Mouse (Mus musculus) layer of hippocampus, adult 2 months (tissue): ENCODE data around the gene Ankrd10. TPM values are rescaled to one million over a fixed set of nuclear protein-coding genes. Genes with fewer than 3 reads are reported as not detected.
"Not testable (repeated sequence)": the region's sequence is repeated elsewhere in the genome, so short reads cannot be mapped to it uniquely, and the experiment has no call there.

ENCODE experiments used
- DNase-seq, 2 experiments: peaks; one replicate each; pipeline ENCODE4 v3.0.0; 2022; ENCODE audit warnings: low spot score in 2 of 2
- H3K27ac ChIP-seq: fragments of 200-600 bp; 2 replicates; pipeline ENCODE4 v1.8.1; 2022
- H3K4me3 ChIP-seq: fragments of 200-600 bp; 2 replicates; pipeline ENCODE4 v1.8.1; 2022; ENCODE audit warnings: mild to moderate bottlenecking
- CTCF ChIP-seq: fragments of 200-600 bp; conservative IDR thresholded peaks from 2 replicates; pipeline ENCODE4 v1.8.1; 2022; ENCODE audit warnings: antibody characterized with exemption, mild to moderate bottlenecking, moderate library complexity
- total RNA-seq, 2 experiments: library from RNA; stranded (reverse); gene quantifications; 2 replicates each; pipeline ENCODE4 v1.2.3; 2021

The Ankrd10 gene
- total RNA-seq, 2 experiments from 2014 or later, result 55.4 to 71.2 TPM

DNA sequence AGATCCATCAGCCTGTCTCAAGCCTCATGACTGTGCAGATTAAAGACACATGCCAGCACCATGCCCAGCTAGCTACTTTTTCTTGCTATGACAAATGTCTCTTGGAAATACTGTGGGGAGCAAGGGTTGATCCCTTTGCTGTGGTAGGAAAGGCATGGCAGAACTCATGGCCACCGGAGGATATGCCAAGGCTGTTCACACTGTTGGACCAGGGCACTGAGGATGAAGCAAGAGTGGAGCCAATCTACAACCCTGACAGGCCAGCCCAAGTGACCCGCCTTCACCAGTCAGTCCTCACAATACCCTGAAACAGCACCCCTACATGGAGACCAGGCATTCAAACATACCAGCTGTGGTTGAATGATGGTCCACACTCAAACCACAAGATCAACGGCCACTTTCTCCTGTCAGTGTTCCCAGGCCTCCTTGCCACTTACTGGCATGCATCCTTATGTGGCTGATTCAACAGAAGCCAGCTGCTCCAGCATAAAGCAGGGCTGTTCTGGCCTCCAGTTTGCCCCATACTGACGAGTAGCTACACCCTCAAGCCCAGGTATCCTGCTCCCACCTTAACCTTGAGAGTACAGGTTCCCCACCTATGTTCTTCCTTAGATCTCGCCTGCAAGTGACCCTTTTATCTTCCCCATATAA lies 35.1 kb downstream of the Ankrd10 start:
- Histone ChIP-seq H3K4me3 (no peak overlapping the region), H3K27ac (no peak overlapping the region)
- DNase-seq, result no peak
- TF ChIP-seq CTCF, result no peak

DNA sequence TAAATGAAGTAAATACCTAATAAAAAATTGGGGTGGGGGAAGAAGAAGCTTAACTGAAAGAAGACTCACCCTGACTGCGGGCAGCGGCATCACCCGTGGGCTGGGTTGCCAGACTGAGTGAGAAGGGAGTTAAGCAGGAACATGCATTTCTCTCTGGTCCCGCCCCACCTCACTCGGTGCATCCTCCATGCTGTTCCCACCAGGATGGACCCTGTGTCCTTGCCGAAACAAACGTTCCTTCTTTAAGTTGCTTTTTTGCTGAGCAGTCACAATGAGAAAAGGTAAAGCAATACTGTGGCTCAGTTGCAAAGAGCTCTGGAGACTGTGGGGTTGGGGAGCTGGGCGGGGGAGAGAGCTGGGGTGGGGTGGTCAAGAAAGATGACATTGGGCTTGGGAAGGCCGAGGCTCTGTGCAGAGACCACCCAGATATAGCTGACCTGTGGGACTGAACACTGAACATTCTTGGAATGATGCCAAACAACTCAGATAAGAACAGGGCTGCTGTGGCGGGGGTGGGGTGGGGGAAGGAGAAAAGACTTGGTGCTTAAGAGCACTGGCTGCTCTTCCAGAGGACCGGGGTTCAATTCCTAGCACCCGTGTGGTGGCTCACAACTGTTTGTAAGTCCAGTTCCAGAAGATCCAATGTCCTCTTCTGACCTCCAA lies 42.2 kb downstream of the Ankrd10 start:
- no peak for TF ChIP-seq CTCF
- no peak overlapping the region for H3K4me3 ChIP-seq
- DNase-seq, result no peak
- no peak overlapping the region for H3K27ac ChIP-seq

DNA sequence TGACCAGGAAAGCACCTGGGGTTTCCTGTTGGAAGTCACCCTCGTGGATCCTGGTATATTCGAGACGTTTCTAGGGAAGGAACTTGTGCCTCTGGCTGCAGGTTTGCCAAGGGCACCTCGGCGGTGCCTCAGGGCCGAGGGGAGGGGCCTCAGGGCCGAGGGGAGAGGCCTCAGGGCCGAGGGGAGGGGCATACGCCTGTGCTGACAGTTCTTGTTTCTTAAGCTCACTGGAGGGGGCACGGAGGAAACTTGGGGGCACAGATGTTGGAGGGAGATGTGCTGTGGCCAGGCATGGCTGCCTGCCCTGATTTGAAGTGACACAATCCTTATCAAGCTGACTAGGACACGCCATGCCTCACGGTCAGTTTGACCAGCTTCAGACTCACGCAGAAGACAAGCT lies 43.3 kb downstream of the Ankrd10 start:
- no peak for TF ChIP-seq CTCF
- H3K4me3 ChIP-seq, result no peak overlapping the region
- no peak overlapping the region for H3K27ac ChIP-seq
- no peak for DNase-seq

DNA sequence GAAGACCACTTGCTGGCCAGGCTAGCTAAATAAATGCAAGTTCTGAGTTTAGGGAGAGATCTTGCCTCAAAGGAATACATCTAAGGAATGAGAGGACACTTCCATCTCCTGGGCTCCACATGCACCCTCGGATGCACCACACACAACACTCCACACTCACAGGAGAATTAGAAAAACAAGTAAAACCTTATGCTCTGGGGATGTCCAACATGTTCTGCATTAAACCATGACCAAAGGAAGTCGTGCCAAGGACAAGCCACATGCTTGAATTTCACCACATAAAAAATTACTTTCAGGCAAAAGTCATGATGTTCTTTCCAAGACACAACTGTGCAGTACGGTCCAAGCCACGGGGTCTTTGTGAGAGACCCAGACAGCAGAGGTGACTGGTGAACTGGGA lies 43.7 kb downstream of the Ankrd10 start:
- no peak for DNase-seq
- no peak overlapping the region for H3K27ac ChIP-seq
- no peak for TF ChIP-seq CTCF
- no peak overlapping the region for H3K4me3 ChIP-seq

DNA sequence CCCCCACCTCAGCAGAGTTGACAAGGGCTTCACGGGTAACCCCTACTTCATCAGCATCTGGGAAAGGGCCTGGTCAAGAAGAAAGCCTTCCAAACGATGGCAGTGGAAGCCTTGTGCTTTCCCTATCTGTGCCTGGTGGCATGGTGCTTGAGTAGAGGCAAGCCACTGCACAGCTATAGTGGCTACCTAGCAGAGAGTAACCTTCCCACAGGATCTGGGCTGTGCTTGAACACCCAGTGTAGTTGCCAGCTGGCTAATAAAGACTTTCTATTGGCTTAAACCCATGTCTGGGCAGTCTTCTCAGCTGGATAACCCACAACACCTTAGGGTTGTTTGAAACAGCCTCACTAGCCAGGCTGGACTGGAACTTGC lies 49.2 kb downstream of the Ankrd10 start:
- H3K27ac ChIP-seq, result no peak overlapping the region
- TF ChIP-seq CTCF, result no peak
- no peak overlapping the region for H3K4me3 ChIP-seq
- no peak for DNase-seq

DNA sequence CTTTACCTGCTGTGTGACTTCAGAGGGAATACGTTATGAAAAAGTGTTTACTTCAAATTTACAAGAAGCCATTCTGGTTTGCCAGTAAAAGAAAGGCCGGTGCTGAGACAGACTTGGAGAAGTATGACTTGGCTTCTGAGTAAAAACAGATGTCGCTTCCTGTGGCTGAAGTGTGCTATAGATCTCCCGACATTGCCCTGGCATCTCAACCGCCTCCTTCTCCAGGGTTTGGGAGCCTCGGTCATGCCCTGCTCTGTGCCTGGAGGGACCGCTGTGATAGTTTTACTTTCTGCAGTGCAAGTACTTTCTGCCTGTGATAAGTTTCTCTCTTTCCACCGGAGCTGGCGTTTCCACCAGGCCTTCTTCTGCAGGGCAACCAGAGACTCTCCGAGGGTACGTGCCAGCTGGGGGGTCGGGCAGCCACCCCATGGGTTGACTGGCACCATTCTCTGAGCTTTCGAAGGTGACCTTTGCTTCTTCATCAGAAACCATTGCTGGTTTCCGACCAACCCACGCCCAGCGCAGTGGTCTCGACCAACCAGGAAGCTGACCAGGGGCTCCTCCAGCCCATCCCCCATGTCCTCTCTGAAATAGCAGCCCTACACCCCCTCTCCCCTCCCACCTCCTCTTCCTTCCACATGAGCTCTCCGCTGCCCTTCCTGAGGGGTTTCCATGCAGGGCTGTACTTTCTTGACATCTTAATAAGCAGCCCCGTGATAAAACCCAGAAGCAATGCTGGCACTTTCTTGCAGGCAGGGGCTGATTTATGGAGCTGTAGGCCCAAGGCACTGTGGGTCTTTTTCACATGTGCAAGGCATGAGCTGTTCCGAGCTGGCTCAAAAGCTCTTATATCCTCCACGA lies 49.8 kb downstream of the Ankrd10 start:
- no peak for DNase-seq
- H3K27ac ChIP-seq, result no peak overlapping the region
- TF ChIP-seq CTCF, result no peak
- H3K4me3 ChIP-seq, result no peak overlapping the region

DNA sequence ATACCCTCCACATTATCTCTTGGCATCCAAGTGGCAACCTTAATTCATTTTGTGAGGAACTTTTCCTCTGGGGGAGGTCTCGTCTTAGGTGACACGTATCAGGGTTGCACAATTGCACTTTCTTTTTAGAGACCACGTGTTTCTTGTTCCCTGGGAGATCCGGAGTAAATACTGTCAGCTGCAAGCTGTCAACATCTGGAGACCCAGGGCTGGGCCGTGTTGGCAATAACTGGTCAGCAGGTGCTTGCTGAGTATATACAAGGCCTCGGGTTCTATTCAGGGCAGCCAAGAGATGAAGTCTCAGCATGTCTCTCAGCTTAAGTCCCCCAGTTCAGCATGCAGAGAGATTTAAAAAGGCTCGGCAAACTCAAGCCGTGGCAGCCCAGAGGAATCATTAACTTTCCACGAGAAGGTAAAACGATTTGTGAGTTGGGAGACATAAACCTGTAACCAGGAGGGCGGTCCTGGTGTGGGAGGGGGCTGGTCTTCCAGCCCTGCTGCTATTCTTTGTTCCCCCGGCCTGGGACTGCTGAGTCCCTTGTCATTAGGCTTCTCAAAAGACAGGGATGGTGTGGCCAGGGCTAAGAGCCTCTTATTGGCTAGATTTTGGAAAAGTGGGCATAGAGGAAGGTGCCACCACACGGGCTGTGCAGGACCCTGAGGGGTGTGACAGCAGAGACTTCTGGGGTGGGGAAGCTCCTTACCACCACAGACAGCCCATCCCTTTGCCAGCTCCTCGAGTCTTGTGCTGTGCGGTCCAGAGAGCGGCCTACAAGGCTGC lies 59.8 kb downstream of the Ankrd10 start:
- no peak for DNase-seq
- TF ChIP-seq CTCF, result no peak
- H3K27ac ChIP-seq, result no peak overlapping the region
- no peak overlapping the region for H3K4me3 ChIP-seq

DNA sequence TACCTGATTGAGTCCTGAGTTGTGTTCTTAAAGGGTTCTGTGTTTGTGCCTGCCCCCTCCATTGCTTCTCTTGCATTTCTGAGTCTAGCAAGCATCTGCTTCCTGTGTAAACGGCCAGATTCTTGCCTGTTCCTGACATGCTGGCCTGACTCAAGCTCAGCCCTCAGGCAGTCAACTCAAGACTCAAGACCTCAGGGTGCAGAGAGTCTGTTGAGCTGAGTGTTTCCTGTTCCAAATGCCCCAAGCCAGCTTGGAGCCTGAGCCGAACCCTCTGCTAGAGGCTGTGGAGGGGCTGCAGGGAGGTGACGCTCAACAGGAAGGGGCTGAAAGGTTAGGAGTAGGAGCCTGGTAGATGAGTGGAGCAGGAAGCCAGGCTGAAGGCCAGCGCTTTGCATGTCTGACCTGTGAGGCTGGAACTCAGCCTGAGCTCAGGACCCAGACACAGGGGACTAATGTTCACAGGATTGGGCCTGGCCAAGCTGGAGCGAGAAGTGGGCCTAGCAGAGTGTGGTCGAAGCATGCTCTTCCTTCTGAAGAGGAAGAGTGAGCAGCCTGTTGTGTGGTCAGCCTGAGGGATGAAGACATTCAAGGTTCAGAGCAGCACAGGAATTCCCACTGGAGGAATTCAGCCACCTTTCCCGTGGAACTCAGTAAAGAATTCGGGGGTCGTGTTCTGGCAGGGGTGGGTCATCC lies 60.5 kb downstream of the Ankrd10 start:
- Histone ChIP-seq H3K4me3 (no peak overlapping the region), H3K27ac (no peak overlapping the region)
- DNase-seq, result no peak
- TF ChIP-seq CTCF, result no peak

DNA sequence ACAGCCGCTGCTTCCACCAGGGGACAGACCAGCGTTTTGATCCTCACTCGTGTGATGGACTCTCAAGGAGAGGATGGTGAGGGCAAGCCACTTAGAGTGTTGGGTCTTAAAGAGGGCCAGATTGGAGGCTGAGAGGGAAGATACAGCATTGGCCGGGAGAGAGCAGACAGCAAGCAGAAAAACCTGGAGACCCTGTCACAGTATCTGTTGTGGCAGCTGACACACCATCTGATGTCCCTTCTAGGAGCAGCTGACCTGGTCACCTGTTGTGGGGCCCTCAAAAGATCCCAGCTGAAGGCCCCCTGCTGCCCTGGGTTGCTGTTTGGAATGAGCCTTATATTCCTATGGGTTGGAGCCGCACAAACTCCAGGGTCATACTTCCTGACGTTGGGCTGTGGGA lies 63.1 kb downstream of the Ankrd10 start:
- Histone ChIP-seq H3K4me3 (no peak overlapping the region), H3K27ac (no peak overlapping the region)
- no peak for TF ChIP-seq CTCF
- DNase-seq, result no peak

DNA sequence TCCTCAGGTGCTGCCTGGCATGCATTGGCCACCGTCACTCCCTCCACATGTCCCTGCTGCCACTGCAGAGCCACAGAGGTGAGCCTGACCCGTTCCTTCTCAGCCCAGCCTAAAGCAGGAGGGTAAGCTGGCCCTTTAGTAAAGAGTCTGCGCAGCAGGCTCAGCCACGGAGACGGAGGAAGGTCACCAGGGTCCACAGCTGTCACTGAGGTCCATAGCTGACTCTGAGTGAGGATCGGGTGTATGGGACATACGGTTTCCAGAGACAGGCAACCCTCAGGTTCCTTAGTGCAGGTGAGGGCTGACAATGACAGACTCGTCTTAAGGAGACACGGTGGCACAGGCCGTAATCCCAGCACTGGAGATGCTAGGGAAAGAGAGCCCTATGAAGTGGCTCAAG lies 63.6 kb downstream of the Ankrd10 start:
- no peak for TF ChIP-seq CTCF
- Histone ChIP-seq H3K4me3 (no peak overlapping the region), H3K27ac (no peak overlapping the region)
- DNase-seq, result no peak

DNA sequence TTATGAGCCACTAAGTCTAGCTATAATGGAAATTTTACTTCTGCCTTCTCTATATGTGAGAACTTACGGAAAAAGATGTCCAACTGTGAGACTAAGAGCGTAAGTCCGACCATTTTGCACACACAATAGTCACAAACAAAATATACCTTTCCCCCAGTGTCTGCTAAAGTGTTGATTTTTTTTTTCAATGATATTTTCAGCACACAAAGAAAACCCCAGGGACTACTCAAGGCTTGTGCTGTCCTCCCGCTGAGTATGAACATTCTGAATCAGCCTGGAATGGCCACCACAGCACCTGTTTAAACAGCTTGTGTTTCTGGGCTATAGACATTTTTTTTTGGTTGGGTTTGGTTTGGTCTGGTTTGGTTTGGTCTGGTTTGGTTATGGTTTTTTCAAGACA lies 64.8 kb downstream of the Ankrd10 start:
- no peak overlapping the region for H3K4me3 ChIP-seq
- no peak for DNase-seq
- TF ChIP-seq CTCF, result no peak
- no peak overlapping the region for H3K27ac ChIP-seq

DNA sequence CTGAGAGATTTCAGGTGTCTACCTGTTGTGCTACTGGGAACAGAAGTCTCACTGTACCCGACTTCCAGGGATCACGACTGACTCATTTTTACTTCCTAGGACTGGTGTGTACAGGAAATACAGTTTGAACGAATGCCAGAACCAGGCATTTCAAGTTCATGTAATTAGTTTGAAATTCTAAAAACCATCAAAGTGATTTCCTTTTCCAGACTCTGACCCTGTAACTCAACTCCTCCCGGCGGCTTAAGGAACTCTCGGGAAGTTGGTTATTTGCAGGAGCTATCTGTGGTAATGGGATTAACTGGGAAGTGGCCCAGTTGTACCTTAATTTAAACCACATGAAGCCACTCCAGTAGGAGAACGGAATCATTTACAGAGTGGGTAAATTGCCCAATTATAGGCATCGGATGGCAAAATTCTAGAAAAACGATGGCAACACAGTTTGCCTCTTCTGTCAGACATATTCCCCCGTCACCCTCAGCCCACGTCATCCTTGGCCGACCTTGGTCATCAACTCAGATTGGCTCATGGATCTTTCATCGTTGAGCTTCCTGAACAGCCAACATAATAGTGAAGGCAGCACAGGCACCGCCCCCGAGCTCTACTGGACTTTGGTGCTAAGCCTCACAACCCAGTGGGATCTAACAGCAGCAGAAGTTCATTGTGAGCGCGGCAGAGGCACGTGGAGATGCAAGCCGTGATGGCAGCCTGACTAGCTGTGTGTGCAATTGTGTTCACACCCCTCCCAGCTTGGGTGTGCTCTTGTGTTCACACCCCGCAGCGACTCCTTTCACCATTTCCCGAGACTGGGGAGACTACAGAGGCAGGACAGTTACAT lies 66.1 kb downstream of the Ankrd10 start:
- no peak for DNase-seq
- no peak for TF ChIP-seq CTCF

DNA sequence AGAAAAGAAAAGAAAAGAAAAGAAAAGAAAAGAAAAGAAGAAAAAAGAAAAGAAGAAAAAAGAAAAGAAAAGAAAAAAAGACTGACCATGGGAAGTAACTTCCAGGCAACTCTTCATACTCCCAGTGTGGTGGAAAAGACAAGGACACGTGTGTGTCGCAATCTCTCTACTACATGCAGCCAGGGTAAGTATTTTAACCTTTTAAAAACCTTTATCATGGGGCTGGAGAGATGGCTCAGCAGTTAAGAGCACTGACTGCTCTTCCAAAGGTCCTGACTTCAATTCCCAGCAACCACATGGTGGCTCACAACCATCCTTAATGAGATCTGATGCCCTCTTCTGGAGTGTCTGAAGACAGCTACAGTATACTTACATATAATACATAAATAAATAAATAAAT lies 67.4 kb downstream of the Ankrd10 start:
- not testable (repeated sequence) for H3K4me3 ChIP-seq, DNase-seq, H3K27ac ChIP-seq

More for the DNA sequence above, 66.1 kb downstream of the Ankrd10 start:
- Histone ChIP-seq H3K27ac (no peak overlapping the region), H3K4me3 (no peak overlapping the region)
